Mouse (Mus musculus) heart, postnatal 36 days (tissue): ENCODE measurements around the gene Rasgef1b. TPM values are rescaled to one million over a fixed set of nuclear protein-coding genes. Genes with fewer than 3 reads are reported as not detected.
A peak's percentile ranks its signal among the peaks of the same experiment; 100 is the strongest.

Experiments
- DNase-seq, 2 experiments: peaks; one replicate each; pipeline ENCODE4 v3.0.0; 2021 to 2022
- intact Hi-C: fragments of 180-260 bp; cut with DNase I; formaldehyde crosslinking; loops from one replicate; pipeline ENCODE4 v1.15.1; 2025
- total RNA-seq, 2 experiments: library from RNA; stranded (reverse); gene quantifications; 2 replicates each; pipeline ENCODE4 v1.2.3; 2021

Gene Rasgef1b
- total RNA-seq, 2 experiments from 2014 or later, result 11.3 to 11.5 TPM

GRCm38 (mm10) chr5:99203475-99203874 lies 525.4 kb downstream of the Rasgef1b start:
- DNase-seq, result no peak
- intact Hi-C loops, result loop anchor here (1.0 to 5.0 kb wide), 4 partner anchors 375 to 689 kb away; no protein-coding TSS in a partner anchor

- peak; percentile 41 to 63 for DNase-seq
- intact Hi-C loops, result loop anchor here (1.0 to 5.0 kb wide), 5 partner anchors 46 to 698 kb away; no protein-coding TSS in a partner anchor
Measured at GRCm38 (mm10) chr5:99202074-99202837, 526.6 kb downstream of the Rasgef1b start.

GRCm38 (mm10) chr5:99195436-99195835 lies 533.4 kb downstream of the Rasgef1b start:
- intact Hi-C loops, result no loop called here
- DNase-seq, result no peak

GRCm38 (mm10) chr5:99190941-99191800 lies 537.7 kb downstream of the Rasgef1b start:
- DNase-seq, result no peak
- intact Hi-C loops, result no loop called here

- DNase-seq, result no peak
- intact Hi-C loops, result no loop called here
Measured at GRCm38 (mm10) chr5:99183637-99184036, 545.2 kb downstream of the Rasgef1b start.

GRCm38 (mm10) chr5:99174608-99175385 lies 554.1 kb downstream of the Rasgef1b start:
- intact Hi-C loops, result no loop called here
- no peak for DNase-seq

GRCm38 (mm10) chr5:99169836-99170235 lies 559.0 kb downstream of the Rasgef1b start:
- DNase-seq, result no peak

GRCm38 (mm10) chr5:99167767-99168166 lies 561.1 kb downstream of the Rasgef1b start:
- intact Hi-C loops, result no loop called here
- no peak for DNase-seq

More at GRCm38 (mm10) chr5:99169836-99170235, 559.0 kb downstream of the Rasgef1b start:
- intact Hi-C loops, result no loop called here

Other genes starting within 250 kb of the Rasgef1b start
- gene Vamp9, start 177.2 kb upstream of the Rasgef1b start, total RNA-seq, result not detected
- gene Hnrnpd, start 249.9 kb upstream of the Rasgef1b start, total RNA-seq, result 10 to 100 TPM; 69.5 to 86.9 TPM
- under 1 TPM in 1 of 2 experiments, not detected in 1; 0.79 TPM for gene 4930524J08Rik, start 250.0 kb upstream of the Rasgef1b start, total RNA-seq